Mouse (Mus musculus): ENCODE data around the gene Phf11a. TPM values are rescaled to one million over a fixed set of nuclear protein-coding genes. Genes with fewer than 3 reads are reported as not detected.
"Not testable (repeated sequence)": the region's sequence is repeated elsewhere in the genome, so short reads cannot be mapped to it uniquely, and the experiment has no call there.

Gene Phf11a
- total RNA-seq (2021), result under 1 TPM; 0.22 to 0.27 TPM

DNA sequence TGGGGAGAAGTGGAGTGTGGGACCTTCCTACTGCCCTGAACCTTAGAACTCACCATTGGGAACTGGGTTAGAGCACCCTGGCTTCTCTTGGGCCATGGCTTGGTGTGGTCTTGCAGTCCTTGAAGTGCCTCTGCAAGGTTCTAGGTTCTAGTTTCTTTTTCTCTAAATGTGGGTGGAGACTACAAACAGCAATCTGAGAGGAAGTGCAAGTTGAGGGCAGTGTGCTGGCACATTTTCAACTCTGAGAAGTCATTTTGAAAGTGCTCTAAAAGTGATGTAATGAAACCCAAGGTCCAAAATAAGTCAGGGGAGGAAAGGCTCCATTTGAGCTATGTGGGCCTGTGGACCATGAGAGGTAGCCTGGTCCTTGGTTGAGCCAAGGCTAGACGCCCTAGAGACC is at the start of gene Phf11a:
TSS of gene Phf11a (minus strand) at position 132 of the 400 bp plus-strand sequence.
- intact Hi-C loops (cut with DNase I), result not testable (repeated sequence)
- DNase-seq, result peak in 1 of 2 experiments; percentile 3

DNA sequence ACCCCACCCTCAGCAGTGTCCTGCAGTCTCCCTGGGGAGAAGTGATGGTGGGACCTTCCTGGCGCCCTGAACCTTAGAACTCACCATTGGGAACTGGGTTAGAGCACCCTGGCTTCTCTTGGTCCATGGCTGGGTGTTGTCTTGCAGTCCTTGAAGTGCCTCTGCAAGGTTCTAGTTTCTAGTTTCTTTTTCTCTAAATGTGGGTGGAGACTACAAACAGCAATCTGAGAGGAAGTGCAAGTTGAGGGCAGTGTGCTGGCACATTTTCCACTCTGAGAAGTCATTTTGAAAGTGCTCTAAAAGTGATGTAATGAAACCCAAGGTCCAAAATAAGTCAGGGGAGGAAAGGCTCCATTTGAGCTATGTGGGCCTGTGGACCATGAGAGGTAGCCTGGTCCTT is 43.9 kb upstream of the Phf11a start, which contains the start of gene Phf11b:
TSS of gene Phf11b (minus strand) at position 163 of the 400 bp plus-strand sequence.
- DNase-seq; intact Hi-C loops (cut with DNase I): not testable (repeated sequence)

DNA sequence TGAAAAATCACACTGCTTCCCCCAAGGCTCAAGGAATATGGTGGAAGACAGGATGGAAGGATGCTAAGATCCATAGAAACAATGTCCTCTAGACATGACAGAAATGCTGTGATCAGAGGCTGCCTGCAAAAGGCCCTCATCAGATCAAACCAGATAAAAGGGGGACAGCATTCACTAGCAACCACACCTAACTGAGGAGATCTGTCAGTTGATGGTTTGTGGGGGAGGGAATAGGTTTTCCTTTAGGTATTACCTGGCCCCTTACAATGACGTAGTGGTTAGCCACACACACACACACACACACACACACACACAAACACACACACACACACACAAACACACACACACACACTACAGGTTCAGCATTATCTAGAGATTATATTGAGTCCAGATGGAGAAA is 42.2 kb upstream of the Phf11a start:
- intact Hi-C loops (cut with DNase I), result no loop called here
- DNase-seq, result no peak

DNA sequence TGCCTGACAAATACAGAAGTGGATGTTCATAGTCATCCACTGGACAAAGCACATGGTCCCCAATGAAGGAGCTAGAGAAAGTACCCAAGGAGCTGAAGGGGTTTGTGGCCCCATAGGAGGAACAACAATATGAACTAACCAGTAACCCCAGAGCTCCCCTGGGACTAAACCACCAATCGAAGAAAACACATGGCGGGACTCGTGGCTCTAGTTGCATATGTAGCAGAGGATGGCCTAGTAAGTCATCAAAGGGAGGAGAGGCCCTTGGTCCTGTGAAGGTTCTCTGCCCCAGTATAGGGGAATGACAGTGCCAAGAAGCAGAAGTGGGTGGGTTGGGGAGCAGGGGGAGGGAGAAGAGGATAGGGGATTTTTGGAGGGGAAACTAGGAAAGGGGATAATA is 38.7 kb upstream of the Phf11a start:
- DNase-seq, result not testable (repeated sequence)

DNA sequence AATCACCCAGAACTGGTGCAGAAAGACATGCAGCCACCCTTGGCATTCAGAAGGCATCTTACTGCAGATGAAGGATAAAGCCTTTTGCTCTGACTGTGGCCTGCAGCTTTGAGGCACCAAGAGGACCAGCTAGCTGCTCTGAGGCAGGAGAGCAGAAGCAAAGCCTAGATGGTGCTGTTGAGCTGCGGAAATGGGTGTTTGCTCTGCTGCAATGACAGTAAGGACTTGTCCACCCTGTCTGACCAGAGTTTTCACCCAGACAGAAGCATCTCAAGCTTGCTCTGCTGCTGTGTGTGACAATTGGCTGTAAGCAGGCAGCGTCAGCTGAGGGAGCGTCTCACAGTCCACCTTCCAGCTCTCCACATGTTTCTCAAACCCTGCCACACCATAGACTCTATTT is 33.2 kb upstream of the Phf11a start:
- intact Hi-C loops (cut with DNase I), result loop anchor here (5.0 kb wide), 1 partner anchor 227 kb away; no protein-coding TSS in a partner anchor
- DNase-seq, result peak; percentile 7

More for the DNA sequence above, 38.7 kb upstream of the Phf11a start:
- intact Hi-C loops (cut with DNase I), result not testable (repeated sequence)

DNA sequence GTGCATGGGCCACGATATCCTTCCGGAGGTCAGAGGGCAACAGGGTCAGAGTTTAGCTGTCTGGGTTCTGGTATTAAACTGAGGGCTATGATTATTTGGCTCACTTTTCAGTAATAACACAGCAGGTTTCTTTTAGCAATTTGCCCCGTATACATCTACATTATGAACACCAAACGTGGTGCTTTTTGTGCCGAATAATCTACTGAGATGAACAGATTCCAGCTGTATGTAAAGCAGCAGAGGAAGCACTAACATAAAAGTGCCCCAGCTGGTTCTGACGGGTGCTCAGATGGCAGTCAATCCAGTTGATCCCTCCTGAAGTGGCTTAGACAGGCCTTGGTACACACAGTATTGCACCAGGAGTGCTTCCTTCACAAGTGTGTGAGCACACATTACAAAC is 22.6 kb upstream of the Phf11a start:
- DNase-seq; intact Hi-C loops (cut with DNase I): not testable (repeated sequence)

DNA sequence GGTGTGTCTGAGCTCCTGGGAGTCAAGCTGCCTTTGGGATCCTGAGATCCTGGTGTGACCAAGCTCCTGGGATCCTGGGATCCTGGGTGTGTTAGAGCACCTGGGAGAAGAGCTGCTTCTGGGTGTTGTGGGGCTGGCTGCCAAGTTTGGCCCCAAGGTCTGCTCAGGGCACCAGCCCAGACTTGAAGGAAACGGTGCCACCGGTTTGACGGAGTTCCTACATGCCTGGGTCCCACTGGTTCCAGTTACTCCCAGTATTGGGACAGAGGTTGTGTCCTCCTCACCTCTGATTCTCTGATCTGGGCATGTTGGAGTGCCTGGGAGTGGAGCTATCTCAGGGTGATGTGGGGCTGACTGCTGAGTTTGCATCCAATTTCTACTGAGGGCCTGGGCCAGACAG is 21.7 kb upstream of the Phf11a start:
- DNase-seq; intact Hi-C loops (cut with DNase I): not testable (repeated sequence)

DNA sequence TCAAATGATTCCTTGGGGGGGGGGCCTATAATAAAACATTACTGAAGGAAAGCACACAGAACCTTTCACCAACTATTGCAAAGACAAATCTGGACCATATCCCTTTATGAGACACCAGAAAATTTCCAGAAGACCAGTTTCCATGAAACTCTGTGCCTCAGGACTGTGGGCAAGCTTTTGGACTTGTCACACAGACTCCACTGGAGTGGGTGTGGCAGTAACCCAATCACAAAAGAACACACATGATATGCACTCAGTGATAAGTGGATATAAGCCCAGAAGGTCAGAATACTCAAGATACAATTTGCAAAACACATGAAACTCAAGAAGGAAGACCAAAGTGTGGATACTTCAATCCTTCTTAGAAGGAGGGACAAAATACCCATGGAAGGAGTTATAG is 5.6 kb downstream of the Phf11a start:
- DNase-seq; intact Hi-C loops (cut with DNase I): not testable (repeated sequence)

DNA sequence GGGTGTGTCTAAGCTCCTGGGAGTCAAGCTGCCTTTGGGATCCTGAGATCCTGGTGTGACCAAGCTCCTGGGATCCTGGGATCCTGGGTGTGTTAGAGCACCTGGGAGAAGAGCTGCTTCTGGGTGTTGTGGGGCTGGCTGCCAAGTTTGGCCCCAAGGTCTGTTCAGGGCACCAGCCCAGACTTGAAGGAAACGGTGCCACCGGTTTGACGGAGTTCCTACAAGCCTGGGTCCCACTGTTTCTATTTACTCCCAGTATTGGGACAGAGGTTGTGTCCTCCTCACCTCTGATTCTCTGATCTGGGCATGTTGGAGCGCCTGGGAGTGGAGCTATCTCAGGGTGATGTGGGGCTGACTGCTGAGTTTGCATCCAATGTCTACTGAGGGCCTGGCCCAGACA is 22.4 kb downstream of the Phf11a start:
- intact Hi-C loops (cut with DNase I), result not testable (repeated sequence)

DNA sequence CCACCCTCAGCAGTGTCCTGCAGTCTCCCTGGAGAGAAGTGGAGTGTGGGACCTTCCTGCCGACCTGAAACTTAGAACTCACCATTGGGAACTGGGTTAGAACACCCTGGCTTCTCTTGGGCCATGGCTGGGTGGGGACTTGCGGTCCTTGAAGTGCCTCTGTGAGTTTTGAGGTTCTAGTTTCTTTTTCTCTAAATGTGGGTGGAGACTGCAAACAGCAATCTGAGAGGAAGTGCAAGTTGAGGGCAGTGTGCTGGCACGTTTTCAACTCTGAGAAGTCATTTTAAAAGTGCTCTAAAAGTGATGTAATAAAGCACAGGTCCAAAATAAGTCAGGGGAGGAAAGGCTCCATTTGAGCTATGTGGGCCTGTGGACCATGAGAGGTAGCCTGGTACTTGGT is 37.3 kb downstream of the Phf11a start, which contains the start of gene Gm6904:
TSS of gene Gm6904 (minus strand) at position 161 of the 400 bp plus-strand sequence.
- DNase-seq, result peak in 1 of 2 experiments; percentile 17
- intact Hi-C loops (cut with DNase I), result no loop called here

More for the DNA sequence above, 22.4 kb downstream of the Phf11a start:
- not testable (repeated sequence) for DNase-seq

DNA sequence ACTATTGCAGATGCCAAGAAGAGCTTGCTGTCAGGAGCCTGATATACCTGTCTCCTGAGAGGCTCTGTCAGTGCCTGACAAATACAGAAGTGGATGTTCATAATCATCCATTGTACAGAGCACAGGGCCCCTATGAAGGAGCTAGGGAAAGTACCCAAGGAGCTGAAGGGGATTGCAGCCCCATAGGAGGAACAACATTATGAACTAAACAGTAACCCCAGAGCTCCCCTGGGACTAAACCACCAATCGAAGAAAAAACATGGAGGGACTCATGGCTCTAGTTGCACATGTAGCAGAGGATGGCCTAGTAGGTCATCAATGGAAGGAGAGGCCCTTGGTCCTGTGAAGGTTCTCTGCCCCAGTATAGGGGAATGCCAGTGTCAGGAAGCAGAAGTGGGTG is 41.5 kb downstream of the Phf11a start:
- intact Hi-C loops (cut with DNase I), result not testable (repeated sequence)

DNA sequence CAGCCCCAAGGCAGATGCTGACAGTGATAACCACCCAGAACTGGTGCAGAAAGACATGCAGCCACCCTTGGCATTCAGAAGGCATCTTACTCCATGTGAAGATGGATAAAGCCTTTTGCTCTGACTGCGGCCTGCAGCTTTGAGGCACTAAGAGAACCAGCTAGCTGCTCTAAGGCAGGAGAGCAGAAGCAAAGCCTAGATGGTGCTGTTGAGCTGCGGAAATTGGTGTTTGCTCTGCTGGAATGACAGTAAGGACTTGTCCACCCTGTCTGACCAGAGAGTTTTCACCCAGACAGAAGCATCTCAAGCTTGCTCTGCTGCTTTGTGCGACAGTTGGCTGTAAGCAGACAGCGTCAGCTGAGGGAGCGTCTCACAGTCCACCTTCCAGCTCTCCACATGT is 47.0 kb downstream of the Phf11a start:
- DNase-seq; intact Hi-C loops (cut with DNase I): not testable (repeated sequence)

More for the DNA sequence above, 41.5 kb downstream of the Phf11a start:
- not testable (repeated sequence) for DNase-seq

DNA sequence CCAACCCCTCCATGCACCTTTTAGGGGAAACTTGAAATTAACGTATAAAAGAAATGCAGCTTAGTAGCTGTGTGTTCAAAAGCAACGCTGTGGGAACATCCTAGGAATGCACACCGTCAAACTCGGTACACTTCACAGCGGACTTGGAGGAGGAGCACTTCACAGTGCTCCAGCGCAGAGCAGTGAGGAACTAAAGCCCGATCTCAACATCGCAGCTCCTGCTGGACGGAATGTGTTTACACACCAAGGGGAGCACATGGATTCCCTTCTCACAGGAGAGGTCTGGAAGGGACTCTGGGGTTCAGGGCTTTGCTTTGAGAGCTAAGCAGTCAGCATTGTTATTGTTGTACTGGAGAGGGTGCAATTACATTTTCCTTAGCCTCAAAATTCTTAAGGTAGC is 63.7 kb downstream of the Phf11a start:
- intact Hi-C loops (cut with DNase I), result no loop called here
- no peak for DNase-seq

DNA sequence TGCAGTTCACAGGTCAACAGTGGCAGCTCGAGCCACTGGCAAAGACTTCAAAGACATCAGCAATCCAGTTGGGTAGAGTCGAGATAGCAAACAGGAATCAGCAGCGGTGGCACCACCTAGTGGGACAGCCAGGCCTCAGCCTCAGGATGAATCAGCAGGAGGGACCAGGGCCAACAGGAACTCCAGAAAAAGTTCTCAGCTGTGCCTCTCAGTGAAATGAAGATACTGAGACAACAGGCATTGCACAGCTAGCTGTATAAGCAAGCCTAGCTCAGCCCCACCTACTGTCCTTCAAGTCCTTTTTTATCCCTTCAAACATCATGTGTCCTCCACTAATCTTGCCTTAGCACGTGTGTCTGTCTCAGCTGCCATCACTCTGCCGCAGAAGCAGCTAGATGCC is 65.3 kb downstream of the Phf11a start:
- intact Hi-C loops (cut with DNase I), result no loop called here

DNA sequence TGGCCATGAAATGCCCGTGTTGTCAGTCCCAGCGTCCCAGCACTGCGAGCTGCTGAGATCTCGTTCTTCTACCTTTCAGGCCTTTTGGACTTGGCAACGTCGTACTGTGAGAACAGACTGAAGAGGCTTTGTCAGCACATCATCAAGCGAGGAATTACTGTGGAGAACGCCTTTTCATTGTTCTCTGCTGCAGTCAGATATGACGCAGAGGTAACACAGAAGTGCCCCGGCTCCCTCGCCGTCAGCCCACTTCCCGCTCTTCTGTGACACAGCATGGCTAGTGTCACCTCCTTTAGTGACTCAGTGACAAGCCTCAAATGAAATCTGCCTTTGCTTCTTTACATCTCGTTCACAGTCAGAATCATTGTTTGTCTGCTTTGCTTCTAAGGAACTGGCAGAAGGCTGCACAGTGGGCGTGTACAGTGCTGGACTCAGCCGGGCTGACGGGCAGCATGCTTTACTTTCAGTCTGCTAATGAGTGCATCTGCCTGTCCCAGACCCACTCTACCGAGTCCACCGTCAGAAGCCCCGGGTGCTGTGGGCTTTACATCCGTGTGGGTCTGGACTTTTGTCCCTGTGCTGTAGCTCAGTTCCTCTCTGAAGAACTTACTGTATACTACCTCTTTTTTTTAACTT is 66.9 kb downstream of the Phf11a start:
- intact Hi-C loops (cut with DNase I), result no loop called here

More for the DNA sequence above, 65.3 kb downstream of the Phf11a start:
- peak; percentile 4 to 10 for DNase-seq

DNA sequence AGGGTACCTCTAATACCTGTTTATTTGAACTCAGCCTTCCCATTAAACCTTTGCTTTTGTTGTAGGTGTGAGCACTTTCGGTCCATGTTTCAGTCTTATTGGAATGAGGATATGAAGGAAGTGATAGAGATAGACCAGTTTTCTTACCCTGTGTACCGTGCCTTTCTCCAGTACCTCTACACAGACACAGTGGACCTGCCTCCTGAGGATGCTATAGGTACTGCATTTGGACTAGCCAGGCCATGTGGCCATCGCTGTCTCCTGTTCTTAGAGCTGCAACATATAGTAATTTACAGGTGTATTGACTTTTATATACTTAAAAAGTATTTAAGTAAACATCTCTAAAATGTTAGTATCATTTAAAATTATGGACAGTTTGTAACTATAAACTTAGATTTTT is 67.5 kb downstream of the Phf11a start:
- intact Hi-C loops (cut with DNase I), result no loop called here

More for the DNA sequence above, 66.9 kb downstream of the Phf11a start:
- DNase-seq, result no peak

More for the DNA sequence above, 67.5 kb downstream of the Phf11a start:
- DNase-seq, result no peak

Other genes with a start within 250 kb of the Phf11a start
- not detected for gene 1700129C05Rik, start 154.6 kb downstream of the Phf11a start, total RNA-seq (2021)
- gene Gm5142, start 118.8 kb downstream of the Phf11a start, total RNA-seq (2021), result not detected
- 10 to 100 TPM in 1 of 2 experiments, 1 to 10 TPM in 1; 9.2 to 14.0 TPM for gene Rcbtb1, start 96.3 kb downstream of the Phf11a start, total RNA-seq (2021)
- not detected for gene Gm6904, start 37.3 kb downstream of the Phf11a start, total RNA-seq (2021)
- 1 to 10 TPM in 1 of 2 experiments, under 1 TPM in 1; 0.64 to 1.6 TPM for gene Phf11b, start 43.8 kb upstream of the Phf11a start, total RNA-seq (2021)
- gene Phf11d, start 67.9 kb upstream of the Phf11a start, total RNA-seq (2021), result 1 to 10 TPM; 5.7 to 9.5 TPM
- under 1 TPM; 0.76 to 0.86 TPM for gene Phf11c, start 97.9 kb upstream of the Phf11a start, total RNA-seq (2021)
- gene Setdb2, start 143.4 kb upstream of the Phf11a start, total RNA-seq (2021), result 10 to 100 TPM; 10.2 to 12.4 TPM
- gene Cab39l, start 143.4 kb upstream of the Phf11a start, total RNA-seq (2021), result 10 to 100 TPM; 23.5 to 24.3 TPM